Mouse (Mus musculus) embryonic fibroblast, embryonic 13.5 days (primary cell): ENCODE results near the gene Padi1.

Experiments
- CTCF ChIP-seq: IDR thresholded peaks from 2 replicates; pipeline ENCODE4 v1.5.1; 2011; ENCODE audit warnings: mild to moderate bottlenecking, control low read depth, low read length, moderate library complexity, borderline replicate concordance; ENCODE audit not compliant: insufficient read depth
- POLR2A ChIP-seq: IDR thresholded peaks from 2 replicates; pipeline ENCODE4 v1.6.1; 2011; ENCODE audit warnings: low read depth, mild to moderate bottlenecking, control low read depth, low read length, moderate library complexity

DNA sequence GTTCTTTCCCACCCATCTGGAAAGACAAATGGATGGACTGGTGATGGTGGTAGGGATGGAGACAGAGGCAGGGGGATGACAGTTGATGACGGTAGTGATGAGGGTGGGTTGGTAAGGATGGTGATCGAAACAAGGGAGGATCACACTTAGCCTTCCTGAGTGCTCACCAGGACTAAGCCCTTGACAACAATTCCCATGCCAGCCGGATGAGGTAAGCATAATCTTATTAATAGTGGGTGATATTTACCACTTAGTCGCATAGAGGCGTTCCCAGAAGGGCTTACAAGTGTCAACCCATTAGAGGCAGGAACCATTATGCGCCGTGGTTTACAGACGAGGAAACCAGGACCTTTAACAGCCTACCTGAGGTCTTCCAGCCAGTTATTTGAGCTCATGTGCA is 24.4 kb upstream of the Padi1 start:
- no peak for TF ChIP-seq POLR2A
- no peak for TF ChIP-seq CTCF
